Mouse (Mus musculus): ENCODE data around the gene Sms.
A peak's percentile ranks its signal among the peaks of the same experiment; 100 is the strongest.

Gene Sms

DNA sequence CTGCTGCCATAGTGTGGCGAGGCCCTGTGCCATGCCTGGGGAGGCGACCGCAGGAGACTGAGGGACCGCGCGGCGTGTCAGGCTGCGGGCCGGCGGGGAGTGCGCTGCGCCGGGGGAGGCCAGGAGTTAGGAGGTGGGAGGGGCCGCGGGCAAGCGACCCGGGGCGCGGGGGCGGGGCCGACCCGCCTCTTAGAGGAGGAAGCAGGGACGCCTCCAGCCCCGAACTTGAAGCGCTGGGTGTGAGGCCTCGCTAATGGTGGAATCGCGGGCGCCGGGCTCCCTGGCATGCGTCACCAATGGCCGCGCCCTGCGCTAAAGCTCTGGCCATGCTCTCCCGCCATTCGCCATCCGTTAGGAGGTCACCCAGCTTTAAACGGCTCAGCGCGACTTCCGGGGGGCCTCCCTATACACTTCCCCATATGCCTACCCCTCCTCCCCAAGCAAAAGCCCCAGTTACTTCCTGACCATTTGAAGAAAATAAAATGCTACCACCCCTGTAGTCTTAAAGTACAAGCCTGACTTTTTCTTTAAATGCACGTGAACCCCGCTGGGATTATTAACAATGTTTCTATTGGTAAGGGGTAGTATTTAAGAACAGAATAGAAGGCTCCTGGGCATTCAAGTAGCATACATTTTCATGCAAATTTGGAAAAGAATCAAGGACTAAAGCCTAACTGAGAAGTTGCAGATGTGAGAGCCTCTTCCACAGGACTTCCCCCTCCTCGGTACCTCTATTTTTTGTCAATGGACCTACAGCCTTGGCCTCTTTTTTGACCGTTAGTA is at the start of gene Sms:
TSS of gene Sms (minus strand) at position 344 of the 783 bp plus-strand sequence.
- peak; percentile 9 to 12 for DNase-seq (ENCODE audit: low spot score in 2 of 2)

- DNase-seq (ENCODE audit: low spot score in 2 of 2), result no peak
Observed at GRCm38 (mm10) chrX:157506400-157506799, 14.3 kb upstream of the Sms start.

DNA sequence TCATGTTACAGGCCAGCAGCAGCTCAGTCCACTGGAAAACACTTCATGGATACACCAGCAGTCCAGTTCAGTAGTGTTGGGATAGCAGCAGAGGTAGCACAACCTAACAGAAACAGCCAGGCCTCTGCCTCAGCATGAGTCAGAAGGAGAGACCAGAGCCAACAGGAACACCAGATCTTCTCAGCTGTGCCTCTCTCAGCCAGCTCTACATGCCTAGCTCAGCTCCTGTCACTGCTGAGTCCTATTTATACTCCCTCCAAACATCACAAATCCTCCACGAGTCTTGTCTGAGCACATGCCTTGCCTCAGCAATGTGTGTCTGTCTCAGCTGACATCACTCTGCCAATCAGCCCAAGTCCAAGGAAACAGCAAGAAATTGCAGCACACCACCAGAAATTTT is 12.4 kb upstream of the Sms start:
- no peak for DNase-seq (ENCODE audit: low spot score in 2 of 2)

GRCm38 (mm10) chrX:157501871-157502270 is 9.8 kb upstream of the Sms start:
- DNase-seq (ENCODE audit: low spot score in 2 of 2), result no peak

- no peak for DNase-seq (ENCODE audit: low spot score in 2 of 2)
Observed at GRCm38 (mm10) chrX:157500004-157500403, 7.9 kb upstream of the Sms start.

- DNase-seq (ENCODE audit: low spot score in 2 of 2), result no peak
Observed at GRCm38 (mm10) chrX:157493159-157493558, 1.1 kb upstream of the Sms start.

DNA sequence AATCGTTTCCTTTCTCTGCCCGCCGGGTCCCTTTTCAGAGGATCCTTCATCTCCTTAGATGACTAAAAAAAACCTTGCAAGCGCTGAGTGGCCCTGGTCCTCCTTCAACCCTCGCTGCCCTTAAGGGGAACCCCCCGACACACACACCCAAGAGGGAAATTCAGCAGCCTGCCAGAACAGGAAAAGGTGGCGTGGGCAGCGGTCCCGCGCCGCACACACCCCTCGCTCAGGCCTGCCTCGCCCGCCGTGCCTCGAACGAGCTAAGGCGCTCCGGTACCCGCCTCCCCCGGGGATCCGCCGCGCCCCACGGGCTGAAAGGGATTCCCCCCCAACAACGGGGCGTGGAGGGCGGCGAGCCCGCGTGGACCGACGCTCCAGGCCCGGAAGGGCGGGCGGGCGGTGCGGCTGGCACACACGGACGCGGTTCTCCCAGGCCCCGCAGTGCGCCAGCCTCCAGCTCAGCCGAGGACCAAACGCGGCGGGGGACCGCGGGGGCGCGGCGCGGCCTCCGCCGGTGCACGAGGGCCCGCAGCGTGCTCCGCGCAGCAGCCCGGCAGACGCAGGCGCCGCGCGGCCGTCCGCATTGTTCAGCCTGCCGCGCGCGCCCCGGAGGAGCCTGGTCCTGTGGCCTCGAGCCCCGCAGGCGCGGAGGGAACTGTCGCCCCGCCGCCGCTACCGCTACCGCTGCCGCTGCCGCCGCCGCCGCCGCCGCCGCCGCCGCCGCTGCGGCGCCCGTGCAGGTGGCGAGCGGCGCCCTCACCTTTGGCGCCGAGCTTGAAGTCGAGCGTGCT is 747 bp downstream of the Sms start:
- DNase-seq (ENCODE audit: low spot score in 2 of 2), result peak; percentile 4 to 7

GRCm38 (mm10) chrX:157490769-157491144 is 1.3 kb downstream of the Sms start:
- no peak for DNase-seq (ENCODE audit: low spot score in 2 of 2)

- DNase-seq (ENCODE audit: low spot score in 2 of 2), result no peak
Observed at GRCm38 (mm10) chrX:157489871-157490721, 2.0 kb downstream of the Sms start.

DNA sequence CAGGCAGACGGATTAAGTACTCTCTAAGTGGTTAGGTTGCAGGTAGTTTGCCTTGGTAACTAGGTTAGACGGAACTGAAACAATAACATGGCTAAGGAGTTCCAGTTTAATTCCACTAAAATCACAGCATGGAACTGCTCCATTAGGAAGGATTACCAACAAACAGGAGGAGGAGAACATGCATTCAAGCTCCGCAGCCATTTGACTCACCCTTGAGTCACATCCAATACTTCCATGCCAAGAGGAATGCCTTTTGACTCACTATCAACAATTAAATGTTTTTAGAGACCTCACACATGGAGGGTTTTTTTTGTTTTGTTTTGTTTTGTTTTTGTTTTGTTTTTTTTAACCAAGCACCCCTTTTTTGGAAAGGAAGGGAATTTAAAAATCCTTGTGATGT is 3.3 kb downstream of the Sms start:
- DNase-seq (ENCODE audit: low spot score in 2 of 2), result no peak

- no peak for DNase-seq (ENCODE audit: low spot score in 2 of 2)
Observed at GRCm38 (mm10) chrX:157486765-157487164, 5.3 kb downstream of the Sms start.

- no peak for DNase-seq (ENCODE audit: low spot score in 2 of 2)
Observed at GRCm38 (mm10) chrX:157482842-157483241, 9.2 kb downstream of the Sms start.

DNA sequence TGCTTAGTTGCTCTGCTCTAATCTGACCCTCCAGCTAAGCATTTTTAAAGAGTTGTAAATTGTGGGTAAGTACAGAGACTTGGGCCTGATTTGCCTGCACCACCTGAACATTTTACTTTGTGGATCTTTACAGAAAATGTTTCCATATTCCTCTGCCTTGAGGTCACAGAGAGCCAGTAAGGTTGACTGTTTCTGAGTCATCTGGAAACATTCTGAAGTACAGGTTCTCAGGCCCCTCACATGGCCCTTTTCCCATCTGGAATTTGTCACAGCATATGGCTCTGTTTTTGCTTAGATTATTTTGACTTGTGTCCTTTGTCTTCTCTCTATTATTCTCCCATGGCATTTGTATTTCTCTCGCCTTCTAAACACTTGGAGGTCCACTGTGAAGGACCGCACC is 10.2 kb downstream of the Sms start:
- no peak for DNase-seq (ENCODE audit: low spot score in 2 of 2)

DNA sequence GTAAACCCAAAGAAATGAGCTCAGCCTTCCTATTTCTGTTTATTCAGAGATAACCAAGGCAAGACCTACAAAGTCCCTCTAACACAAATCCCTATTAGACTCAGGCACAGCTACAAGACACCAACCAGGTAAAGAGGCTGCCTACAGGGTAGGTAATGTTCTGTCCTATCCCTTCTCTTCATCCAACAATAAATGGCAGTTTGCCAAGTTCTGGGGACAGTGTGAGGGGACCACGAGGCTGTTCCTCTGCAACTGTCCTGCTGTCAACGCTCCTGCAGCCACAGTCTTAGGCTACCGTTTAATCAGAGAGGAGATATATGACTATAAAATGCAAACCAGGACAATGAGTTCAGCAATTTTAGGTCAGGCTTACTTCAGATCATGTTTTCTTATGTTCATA is 14.8 kb downstream of the Sms start:
- no peak for DNase-seq (ENCODE audit: low spot score in 2 of 2)

DNA sequence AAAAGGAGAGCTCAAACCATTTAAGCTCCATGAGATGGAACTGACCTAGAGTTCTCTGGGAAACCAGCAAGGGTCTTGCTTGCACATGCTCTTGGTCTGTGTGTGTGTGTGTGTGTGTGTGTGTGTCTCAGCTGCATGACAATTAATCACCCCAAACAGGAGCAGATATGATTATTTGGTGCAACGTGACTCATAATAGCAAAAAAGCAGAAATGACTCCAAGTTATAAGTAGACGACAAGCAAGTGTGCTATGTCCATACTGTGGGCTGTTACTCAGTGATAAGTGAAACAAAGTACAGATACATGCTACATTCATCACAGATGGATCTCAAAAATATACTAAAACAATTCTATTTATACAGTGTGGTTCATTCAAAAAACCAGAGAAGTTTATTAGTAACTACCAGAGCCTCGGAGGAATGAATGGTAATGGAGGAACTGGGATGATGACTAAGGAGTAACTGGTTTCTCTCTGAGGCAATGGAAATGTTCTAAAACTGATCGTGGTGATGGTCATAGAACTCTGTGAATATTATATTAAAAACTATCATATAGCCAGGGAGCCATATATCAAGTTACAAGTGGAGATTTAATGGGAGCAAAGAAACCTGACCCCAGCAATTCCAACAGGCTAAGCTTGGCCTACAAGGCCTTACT is 15.8 kb downstream of the Sms start:
- DNase-seq (ENCODE audit: low spot score in 2 of 2), result no peak

- DNase-seq (ENCODE audit: low spot score in 2 of 2), result no peak
Observed at GRCm38 (mm10) chrX:157471711-157472660, 20.1 kb downstream of the Sms start.

DNA sequence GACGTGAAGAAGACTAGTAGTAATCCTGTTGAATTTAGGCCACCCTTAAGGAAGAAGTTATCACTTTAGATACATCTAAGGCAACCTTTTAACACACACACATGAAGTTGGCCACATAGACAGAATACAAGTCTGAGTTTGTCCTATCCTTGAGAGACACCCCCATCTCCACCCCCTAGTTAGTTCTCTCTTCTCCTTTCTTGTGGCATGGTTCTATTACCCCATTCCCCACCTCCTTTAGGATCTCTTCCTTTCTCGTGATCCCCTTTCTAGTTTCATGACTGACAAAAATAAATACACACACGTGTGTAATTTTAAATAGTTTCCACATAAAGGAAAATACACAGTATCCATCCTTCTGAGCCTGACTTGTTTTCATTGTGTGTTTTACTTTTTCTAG is 23.3 kb downstream of the Sms start:
- DNase-seq (ENCODE audit: low spot score in 2 of 2), result no peak

DNA sequence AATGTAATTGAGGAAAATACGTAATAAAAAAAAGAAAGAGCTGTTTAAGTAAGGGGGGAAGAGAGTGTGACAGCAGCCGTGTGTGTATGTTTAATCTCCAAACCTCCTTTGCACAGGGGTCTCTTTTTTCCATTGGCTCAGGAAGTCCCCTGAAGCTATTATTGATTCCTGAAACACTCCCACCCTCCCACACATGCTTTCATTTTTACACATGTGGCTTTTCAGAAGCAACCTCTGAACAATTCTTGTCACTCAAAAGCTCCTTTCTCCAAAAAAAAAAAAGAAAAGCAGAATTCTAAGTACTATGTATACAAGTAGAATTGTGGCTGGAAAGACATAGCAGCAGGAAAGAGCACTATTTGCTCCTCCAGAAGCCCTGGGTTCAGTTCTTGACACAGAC is 24.0 kb downstream of the Sms start:
- no peak for DNase-seq (ENCODE audit: low spot score in 2 of 2)

- DNase-seq (ENCODE audit: low spot score in 2 of 2), result no peak
Observed at GRCm38 (mm10) chrX:157465949-157466348, 26.1 kb downstream of the Sms start.

DNA sequence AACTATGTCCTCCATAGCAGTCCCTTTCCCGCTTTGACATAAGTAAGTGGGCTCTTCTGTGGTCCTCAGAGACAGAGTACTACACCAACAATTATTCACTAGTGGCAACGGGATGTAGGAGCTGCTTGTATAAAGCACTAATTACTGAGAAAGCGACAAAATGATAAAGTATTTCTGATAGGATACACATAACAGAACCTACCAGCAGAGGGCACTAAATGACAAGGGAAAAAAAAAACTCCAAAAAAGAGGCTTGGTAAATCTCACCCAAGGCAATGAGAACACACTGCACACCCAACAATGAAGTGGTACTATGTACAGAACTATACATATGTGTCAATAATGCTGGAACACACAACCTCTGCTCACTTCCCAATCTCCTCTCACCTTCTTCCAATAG is 29.4 kb downstream of the Sms start:
- DNase-seq (ENCODE audit: low spot score in 2 of 2), result no peak

DNA sequence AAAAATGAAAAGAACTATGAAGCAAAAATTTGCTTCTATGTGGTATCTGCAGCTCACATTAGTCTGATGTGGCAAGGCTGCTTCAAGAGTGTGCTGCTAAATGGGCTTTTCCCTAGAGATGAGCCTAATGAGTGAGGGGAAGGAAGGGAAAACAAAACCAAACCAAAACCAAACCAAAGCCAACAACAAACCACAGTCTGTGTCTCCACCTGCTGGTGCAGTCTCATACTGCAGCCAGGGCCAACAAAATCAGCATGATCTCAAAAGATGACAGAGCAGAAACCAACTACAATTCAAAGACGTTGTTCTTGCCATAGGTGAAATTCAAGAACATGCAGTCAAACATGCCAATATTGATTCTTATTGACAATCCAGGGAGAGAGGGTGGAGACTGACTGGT is 37.7 kb downstream of the Sms start:
- peak; percentile 31 to 49 for DNase-seq (ENCODE audit: low spot score in 2 of 2)

All from frontal cortex, postnatal 25 days (tissue).